Mouse (Mus musculus): ENCODE measurements around the gene Msmp.
A peak's percentile ranks its signal among the peaks of the same experiment; 100 is the strongest.
"Not testable (repeated sequence)": the region's sequence is repeated elsewhere in the genome, so short reads cannot be mapped to it uniquely, and the experiment has no call there.

The Msmp gene

GRCm38 (mm10) chr4:43561436-43561996 lies 22.8 kb downstream of the Msmp start:
- no peak for DNase-seq

GRCm38 (mm10) chr4:43560976-43561375 lies 23.3 kb downstream of the Msmp start:
- no peak for DNase-seq

- DNase-seq, result peak; percentile 62
Observed at GRCm38 (mm10) chr4:43560243-43560611, 24.1 kb downstream of the Msmp start.

GRCm38 (mm10) chr4:43559519-43560242 lies 24.6 kb downstream of the Msmp start:
- no peak for DNase-seq

- DNase-seq, result peak; percentile 73
Observed at GRCm38 (mm10) chr4:43558631-43559356, 25.5 kb downstream of the Msmp start.

- DNase-seq, result peak; percentile 73
Observed at GRCm38 (mm10) chr4:43558028-43558630, 26.2 kb downstream of the Msmp start.

- no peak for DNase-seq
Observed at GRCm38 (mm10) chr4:43555926-43556325, 28.4 kb downstream of the Msmp start.

- DNase-seq, result no peak
Observed at GRCm38 (mm10) chr4:43553891-43554290, 30.4 kb downstream of the Msmp start.

- DNase-seq, result no peak
Observed at GRCm38 (mm10) chr4:43552437-43552836, 31.9 kb downstream of the Msmp start.

GRCm38 (mm10) chr4:43551854-43552253 lies 32.4 kb downstream of the Msmp start:
- DNase-seq, result not testable (repeated sequence)

GRCm38 (mm10) chr4:43549055-43549454 lies 35.2 kb downstream of the Msmp start:
- no peak for DNase-seq

- DNase-seq, result no peak
Observed at GRCm38 (mm10) chr4:43547160-43547559, 37.1 kb downstream of the Msmp start.

GRCm38 (mm10) chr4:43546375-43547047 lies 37.8 kb downstream of the Msmp start:
- DNase-seq, result peak; percentile 59

GRCm38 (mm10) chr4:43542044-43542443 lies 42.2 kb downstream of the Msmp start:
- no peak for DNase-seq

- no peak for DNase-seq
Observed at GRCm38 (mm10) chr4:43536031-43536430, 48.3 kb downstream of the Msmp start.

- DNase-seq, result no peak
Observed at GRCm38 (mm10) chr4:43535628-43536027, 48.7 kb downstream of the Msmp start.

GRCm38 (mm10) chr4:43533270-43533669 lies 51.0 kb downstream of the Msmp start:
- DNase-seq, result peak; percentile 50
